Mouse (Mus musculus): ENCODE data around the gene Hoxd3.

Gene Hoxd3

GRCm38 (mm10) chr2:74726973-74727639, 15.4 kb downstream of the Hoxd3 start:
- no peak for DNase-seq (ENCODE audit: low read depth in 1 of 2, low spot score in 2 of 2)

- DNase-seq (ENCODE audit: low read depth in 1 of 2, low spot score in 2 of 2), result no peak
Measured at GRCm38 (mm10) chr2:74727640-74728302, 16.0 kb downstream of the Hoxd3 start.

- DNase-seq (ENCODE audit: low read depth in 1 of 2, low spot score in 2 of 2), result no peak
Measured at GRCm38 (mm10) chr2:74728303-74728680, 16.6 kb downstream of the Hoxd3 start.

- no peak for DNase-seq (ENCODE audit: low read depth in 1 of 2, low spot score in 2 of 2)
Measured at GRCm38 (mm10) chr2:74730331-74730730, 18.6 kb downstream of the Hoxd3 start.

GRCm38 (mm10) chr2:74731055-74731454, 19.3 kb downstream of the Hoxd3 start:
- DNase-seq (ENCODE audit: low read depth in 1 of 2, low spot score in 2 of 2), result no peak

GRCm38 (mm10) chr2:74731799-74732512, 20.2 kb downstream of the Hoxd3 start:
- DNase-seq (ENCODE audit: low read depth in 1 of 2, low spot score in 2 of 2), result no peak

- DNase-seq (ENCODE audit: low read depth in 1 of 2, low spot score in 2 of 2), result no peak
Measured at GRCm38 (mm10) chr2:74732513-74733316, 21.0 kb downstream of the Hoxd3 start.

- no peak for DNase-seq (ENCODE audit: low read depth in 1 of 2, low spot score in 2 of 2)
Measured at GRCm38 (mm10) chr2:74733317-74733661, 21.6 kb downstream of the Hoxd3 start.

- DNase-seq (ENCODE audit: low read depth in 1 of 2, low spot score in 2 of 2), result no peak
Measured at GRCm38 (mm10) chr2:74733765-74734164, 22.0 kb downstream of the Hoxd3 start.

- no peak for DNase-seq (ENCODE audit: low read depth in 1 of 2, low spot score in 2 of 2)
Measured at GRCm38 (mm10) chr2:74734451-74734850, 22.7 kb downstream of the Hoxd3 start.

- DNase-seq (ENCODE audit: low read depth in 1 of 2, low spot score in 2 of 2), result no peak
Measured at GRCm38 (mm10) chr2:74734996-74735811, 23.5 kb downstream of the Hoxd3 start.

GRCm38 (mm10) chr2:74735851-74736687, 24.3 kb downstream of the Hoxd3 start:
- no peak for DNase-seq (ENCODE audit: low read depth in 1 of 2, low spot score in 2 of 2)

GRCm38 (mm10) chr2:74736688-74737577, 25.2 kb downstream of the Hoxd3 start:
- DNase-seq (ENCODE audit: low read depth in 1 of 2, low spot score in 2 of 2), result no peak

GRCm38 (mm10) chr2:74737578-74738070, 25.9 kb downstream of the Hoxd3 start:
- no peak for DNase-seq (ENCODE audit: low read depth in 1 of 2, low spot score in 2 of 2)

- no peak for DNase-seq (ENCODE audit: low read depth in 1 of 2, low spot score in 2 of 2)
Measured at GRCm38 (mm10) chr2:74738623-74739475, 27.1 kb downstream of the Hoxd3 start.

GRCm38 (mm10) chr2:74739476-74739800, 27.7 kb downstream of the Hoxd3 start:
- DNase-seq (ENCODE audit: low read depth in 1 of 2, low spot score in 2 of 2), result no peak

GRCm38 (mm10) chr2:74739869-74740268, 28.1 kb downstream of the Hoxd3 start:
- no peak for DNase-seq (ENCODE audit: low read depth in 1 of 2, low spot score in 2 of 2)
